Comparison of ENCODE assay signal across 23 mouse cellular contexts in genomic region chr3:32837847-32838246, GRCm38 (mm10). TPM values are rescaled to one million over a fixed set of nuclear protein-coding genes. Genes with fewer than 3 reads are reported as not detected.
"Had no signal": no experiment of that assay in that cellular context is flagged by ENCODE, and none has a peak within 500 bp of the region (broad histone marks: within the 10 kb centered on the region; RNA-seq: fewer than 3 reads in every experiment).

No protein-coding gene starts in this region.

- H3K36me3 ChIP-seq: midbrain, embryonic 15.5 days had no signal

- H3K9me3 ChIP-seq: lung, embryonic 15.5 days; megakaryocyte, embryonic 14.5 days; midbrain, embryonic 13.5 days; midbrain, embryonic 15.5 days; neural tube, embryonic 12.5 days had no signal

- H3K27ac ChIP-seq: lung, embryonic 15.5 days; macrophage; midbrain, embryonic 13.5 days; midbrain, embryonic 15.5 days; neural tube, embryonic 12.5 days had no signal

- H3K9ac ChIP-seq: liver, postnatal 0 days; lung, embryonic 15.5 days; midbrain, embryonic 13.5 days; midbrain, embryonic 15.5 days; neural tube, embryonic 12.5 days had no signal

- H3K4me1 ChIP-seq: lung, embryonic 15.5 days; megakaryocyte, embryonic 14.5 days; midbrain, embryonic 13.5 days; midbrain, embryonic 15.5 days; neural tube, embryonic 12.5 days had no signal

- H3K27me3 ChIP-seq: lung, embryonic 15.5 days; megakaryocyte, embryonic 14.5 days; midbrain, embryonic 13.5 days; midbrain, embryonic 15.5 days; neural tube, embryonic 12.5 days had no signal

- DNase-seq: liver, postnatal 0 days; lung, adult 2 months; lung, postnatal 14 days; lung, postnatal 36 days; retina, postnatal 1 day; right cerebral cortex, adult 18-20 months; right cerebral cortex, postnatal 25 days; right cerebral cortex, postnatal 4 days; spleen, adult 18-20 months; thymus, adult 18-20 months; thymus, postnatal 14 days; thymus, postnatal 36 days had no signal

- H3K4me2 ChIP-seq: lung, embryonic 15.5 days; midbrain, embryonic 11.5 days; midbrain, embryonic 13.5 days; midbrain, embryonic 15.5 days; neural tube, embryonic 12.5 days had no signal

- H3K4me3 ChIP-seq: lung, embryonic 15.5 days; megakaryocyte, embryonic 14.5 days; midbrain, embryonic 13.5 days; midbrain, embryonic 15.5 days; neural tube, embryonic 12.5 days had no signal

- ATAC-seq: liver, postnatal 0 days; lung, postnatal 0 days; midbrain, embryonic 13.5 days; midbrain, embryonic 15.5 days had no signal

RNA-seq across cellular contexts. Expression of gene Usp13, which starts 20.5 kb away (rescaled TPM):
- total RNA-seq: megakaryocyte progenitor cell, adult 5-6 weeks; monocyte, adult 5-6 weeks; neutrophil, adult 5-6 weeks had no signal
- polyA plus RNA-seq: macrophage had no signal
